Mouse (Mus musculus) lung, embryonic 14.5 days (tissue): ENCODE data around the gene Zc3hav1l. TPM values are rescaled to one million over a fixed set of nuclear protein-coding genes. Genes with fewer than 3 reads are reported as not detected.

ENCODE experiments used
- ATAC-seq: fragments of 200-750 bp; cut with Nextera tagmentation; 2 replicates; pipeline ENCODE4 v1.8.0; 2017; ENCODE audit warnings: mild to moderate bottlenecking, moderate TSS enrichment, moderate library complexity; ENCODE audit not compliant: insufficient read depth
- DNase-seq: peaks from one replicate; pipeline ENCODE4 v3.0.0-alpha.2; 2015
- H3K27ac ChIP-seq: fragments of 300-500 bp; sonication (generic); 2 replicates; pipeline ENCODE4 v1.5.1; 2014; ENCODE audit warnings: low read depth, mild to moderate bottlenecking, moderate library complexity
- H3K27me3 ChIP-seq: fragments of 300-500 bp; sonication (generic); 2 replicates; pipeline ENCODE4 v1.6.1; 2014; ENCODE audit warnings: low read length, control low read depth; ENCODE audit not compliant: insufficient read depth
- H3K36me3 ChIP-seq: fragments of 300-500 bp; sonication (generic); 2 replicates; pipeline ENCODE4 v1.6.1; 2014; ENCODE audit warnings: control low read depth; ENCODE audit not compliant: insufficient read depth
- H3K4me1 ChIP-seq: fragments of 300-500 bp; sonication (generic); 2 replicates; pipeline ENCODE4 v1.6.1; 2014; ENCODE audit warnings: antibody characterized with exemption, control low read depth; ENCODE audit not compliant: insufficient read depth
- H3K4me2 ChIP-seq: fragments of 300-500 bp; sonication (generic); 2 replicates; pipeline ENCODE4 v1.6.1; 2014; ENCODE audit warnings: mild to moderate bottlenecking
- H3K4me3 ChIP-seq: fragments of 300-500 bp; sonication (generic); 2 replicates; pipeline ENCODE4 v1.5.1; 2014; ENCODE audit warnings: low read depth, low read length
- H3K9ac ChIP-seq: fragments of 300-500 bp; sonication (generic); 2 replicates; pipeline ENCODE4 v1.6.1; 2014
- H3K9me3 ChIP-seq: fragments of 300-500 bp; sonication (generic); 2 replicates; pipeline ENCODE4 v1.6.1; 2016; ENCODE audit warnings: low read depth, low read length, control low read depth
- CTCF ChIP-seq: IDR thresholded peaks from 2 replicates; pipeline ENCODE4 v1.5.1; 2016; ENCODE audit warnings: antibody characterized with exemption, low read depth
- WGBS: fragments of 180-500 bp; shearing (Covaris S2); extraction: QIAGEN DNeasy Blood & Tissue Kit; methylation state at CpG from one replicate; pipeline ENCODE4 v1.1.7; 2014; 5-methylcytosine and 5-hydroxymethylcytosine counted together
- polyA plus RNA-seq: library from polyadenylated mRNA; unstranded; fragments of >200 nt; fragmentation: Nextera tagmentation; extraction: Ambion mirVana; gene quantifications from 2 replicates; pipeline ENCODE4 v1.2.1, GENCODE M21; 2014

The Zc3hav1l gene
- 14.2 and 14.4 TPM in 2 replicates for polyA plus RNA-seq

DNA sequence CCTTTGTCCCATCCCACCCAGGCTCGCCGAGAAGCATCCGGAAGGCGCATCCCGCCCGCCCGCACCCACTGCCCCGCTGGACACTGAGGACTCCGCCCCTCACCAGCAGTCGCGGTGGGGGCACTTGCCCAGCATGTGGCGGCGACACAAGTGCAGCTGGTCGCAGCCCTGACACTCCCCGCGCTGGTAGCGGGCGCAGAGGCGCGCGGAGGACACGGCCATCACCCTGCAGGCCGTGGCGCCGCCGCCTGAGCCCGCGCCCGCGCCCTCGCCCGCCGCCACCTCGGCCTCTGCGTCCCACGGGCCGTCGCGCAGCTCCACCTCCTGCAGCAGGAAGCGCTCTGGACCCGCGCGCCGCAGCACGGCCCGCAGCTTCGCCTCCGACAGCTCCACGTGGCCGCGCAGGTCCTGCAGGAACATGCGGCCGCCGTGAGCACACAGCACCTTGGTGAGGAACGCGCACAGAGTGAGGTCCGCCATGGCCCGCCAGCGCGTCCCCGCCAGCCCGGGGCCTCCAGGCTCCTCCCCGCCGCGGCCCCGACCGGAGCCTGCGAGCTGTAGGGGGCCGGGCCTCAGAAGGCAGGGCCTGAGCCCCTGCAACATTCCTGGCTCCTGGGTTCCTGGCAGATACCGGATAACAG, at the start of gene Zc3hav1l:
Zc3hav1l (minus strand) TSS at position 499 of the 641 bp plus-strand sequence.
- WGBS, result under 1% methylated on average over 57 of the region's 70 CpGs
- DNase-seq (peak; percentile 92), ATAC-seq (peak; percentile 98)

GRCm38 (mm10) chr6:38347875-38348274, 48.8 kb upstream of the Zc3hav1l start:
- Histone ChIP-seq H3K4me2 (no peak overlapping the region), H3K27me3 (peaks cover 21% of the 10 kb centered on the region)
- ATAC-seq, result no peak

More for the DNA sequence above, at the start of gene Zc3hav1l:
- no peak for TF ChIP-seq CTCF
- Histone ChIP-seq H3K27me3 (no peaks in the 10 kb centered on the region), H3K9me3 (no peaks in the 10 kb centered on the region), H3K4me1 (0 out of 2 replicates have a peak, but pooled peaks cover 4% of the 10 kb centered on the region), H3K4me2 (peak within 1 kb of the TSS; percentile 83), H3K36me3 (peaks cover 33% of the 10 kb centered on the region), H3K9ac (peak within 1 kb of the TSS; percentile 96), H3K27ac (peak within 1 kb of the TSS; percentile 99), H3K4me3 (peak within 1 kb of the TSS; percentile 92)

GRCm38 (mm10) chr6:38345796-38346195, 46.7 kb upstream of the Zc3hav1l start:
- no peak for TF ChIP-seq CTCF
- H3K4me1 ChIP-seq, result no peaks in the 10 kb centered on the region
- H3K36me3 ChIP-seq, result no peaks in the 10 kb centered on the region
- no peak for ATAC-seq
- WGBS, result 35% methylated on average over 7 of the region's 7 CpGs
- no peak overlapping the region for H3K4me2 ChIP-seq
- no peak overlapping the region for H3K27ac ChIP-seq
- H3K9me3 ChIP-seq, result no peaks in the 10 kb centered on the region
- H3K4me3 ChIP-seq, result no peak overlapping the region
- H3K27me3 ChIP-seq, result peaks cover 3% of the 10 kb centered on the region; the same call in 1 of the 2 replicates
- DNase-seq, result peak; percentile 34
- no peak overlapping the region for H3K9ac ChIP-seq

More at GRCm38 (mm10) chr6:38347875-38348274, 48.8 kb upstream of the Zc3hav1l start:
- no peak overlapping the region for H3K4me3 ChIP-seq
- no peaks in the 10 kb centered on the region for H3K4me1 ChIP-seq
- no peaks in the 10 kb centered on the region for H3K9me3 ChIP-seq
- 66% methylated on average over 5 of the region's 5 CpGs for WGBS
- no peak for TF ChIP-seq CTCF
- DNase-seq, result no peak
- no peak overlapping the region for H3K9ac ChIP-seq
- H3K27ac ChIP-seq, result no peak overlapping the region
- no peaks in the 10 kb centered on the region for H3K36me3 ChIP-seq

DNA sequence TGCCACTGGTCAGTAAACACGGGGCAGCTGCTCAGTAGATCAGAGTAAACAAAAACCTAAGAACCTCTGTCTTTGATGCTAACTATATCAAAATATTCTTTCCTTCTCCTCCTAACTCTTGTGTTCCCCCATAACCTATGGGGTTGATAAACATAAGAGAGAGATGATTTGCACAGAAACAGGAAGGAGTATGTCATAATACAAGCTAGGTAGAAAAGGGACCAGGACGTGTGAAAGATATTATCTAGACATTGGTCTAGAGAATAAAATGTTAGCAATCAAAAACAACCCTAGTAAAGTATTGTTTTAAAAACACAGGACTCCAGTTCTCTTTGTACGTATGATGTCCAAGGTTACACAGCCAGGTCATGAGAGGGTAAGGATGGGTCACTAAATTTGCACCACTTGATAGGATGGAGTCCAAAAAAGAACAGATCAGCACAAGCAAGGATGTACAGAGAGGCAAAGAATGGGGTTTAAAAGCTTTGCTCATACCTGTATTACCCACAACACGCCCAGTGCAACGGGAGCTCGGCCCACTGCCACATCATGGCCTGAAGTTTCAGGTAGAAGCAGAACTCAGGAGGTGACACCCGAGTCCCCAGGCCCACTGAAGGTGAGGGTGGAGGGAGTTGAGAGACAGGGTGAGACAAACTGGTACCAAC, 45.1 kb upstream of the Zc3hav1l start:
- WGBS, result 69% methylated on average over 7 of the region's 7 CpGs
- DNase-seq (no peak), ATAC-seq (no peak)
- H3K36me3 ChIP-seq, result no peaks in the 10 kb centered on the region
- no peak for TF ChIP-seq CTCF
- H3K27ac ChIP-seq, result no peak overlapping the region
- no peaks in the 10 kb centered on the region for H3K9me3 ChIP-seq
- no peak overlapping the region for H3K9ac ChIP-seq
- no peaks in the 10 kb centered on the region for H3K27me3 ChIP-seq
- H3K4me2 ChIP-seq, result no peak overlapping the region
- H3K4me3 ChIP-seq, result no peak overlapping the region
- no peaks in the 10 kb centered on the region for H3K4me1 ChIP-seq

DNA sequence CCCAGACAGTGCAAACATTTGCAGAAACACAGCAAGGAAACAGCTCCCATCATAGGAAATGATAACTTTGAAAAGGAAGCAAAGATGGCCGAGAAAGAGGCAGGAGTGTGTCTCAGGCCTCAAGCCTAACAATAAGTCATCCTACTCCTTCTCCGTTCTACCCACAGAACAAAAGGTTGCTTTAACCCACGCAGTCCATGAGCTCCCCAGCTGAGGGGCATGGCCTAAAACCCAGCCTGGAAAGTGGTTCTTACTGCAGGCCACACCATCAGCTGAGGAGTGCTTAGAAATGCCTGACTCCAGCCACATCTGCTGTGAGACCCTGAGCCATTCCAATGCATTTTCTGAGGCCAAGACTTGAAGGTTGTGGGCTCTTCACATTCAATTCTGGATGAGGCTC, 44.5 kb upstream of the Zc3hav1l start:
- WGBS, result 57% methylated on average over 3 of the region's 3 CpGs
- no peaks in the 10 kb centered on the region for H3K9me3 ChIP-seq
- no peak overlapping the region for H3K4me3 ChIP-seq
- ATAC-seq (no peak), DNase-seq (no peak)
- peak overlapping the region; percentile 11; the same call in 1 of the 2 replicates for H3K4me2 ChIP-seq
- TF ChIP-seq CTCF, result no peak
- H3K4me1 ChIP-seq, result no peaks in the 10 kb centered on the region
- no peak overlapping the region for H3K27ac ChIP-seq
- no peaks in the 10 kb centered on the region for H3K27me3 ChIP-seq
- no peak overlapping the region for H3K9ac ChIP-seq
- no peaks in the 10 kb centered on the region for H3K36me3 ChIP-seq

GRCm38 (mm10) chr6:38342666-38342992, 43.6 kb upstream of the Zc3hav1l start:
- Histone ChIP-seq H3K4me1 (no peaks in the 10 kb centered on the region), H3K4me3 (no peak overlapping the region), H3K4me2 (peak overlapping the region; percentile 19; the same call in 1 of the 2 replicates), H3K27me3 (no peaks in the 10 kb centered on the region), H3K27ac (no peak overlapping the region; the same call in 1 of the 2 replicates), H3K36me3 (no peaks in the 10 kb centered on the region), H3K9me3 (no peaks in the 10 kb centered on the region), H3K9ac (no peak overlapping the region)
- DNase-seq, result no peak
- WGBS, result 56% methylated on average over 8 of the region's 8 CpGs
- no peak for ATAC-seq
- no peak for TF ChIP-seq CTCF
